ENCODE assay signal across 8 mouse cellular contexts in genomic region chrX:100738918-100739317, GRCm38 (mm10). TPM values are rescaled to one million over a fixed set of nuclear protein-coding genes. Genes with fewer than 3 reads are reported as not detected.
DNase-seq lines count a peak whose midpoint lies in the region; ATAC-seq and TF ChIP-seq lines count a peak whose summit lies in the region.

No protein-coding gene starts in this region.

- peak overlapping the region; percentile 52 for H3K4me2 ChIP-seq in forebrain, embryonic 13.5 days
- H3K4me2 ChIP-seq in heart, embryonic 15.5 days, result peak overlapping the region; percentile 63
- H3K4me2 ChIP-seq in liver, embryonic 12.5 days, result peak overlapping the region; percentile 44
- H3K4me2 ChIP-seq in myocyte (ENCODE audit: low read depth), result peak overlapping the region; percentile 77

- no peaks in the 10 kb centered on the region for H3K79me2 ChIP-seq in myocyte (ENCODE audit: control insufficient read depth, insufficient read depth)

- H3ac ChIP-seq in myocyte (ENCODE audit: control insufficient read depth, insufficient read length), result no peak overlapping the region

- TF ChIP-seq CTCF in E14TG2a.4 (conservative IDR thresholded peaks at IDR 0.05; ENCODE audit: low read length), result peak; percentile 37

- H3K36me3 ChIP-seq in E14TG2a.4 (ENCODE audit: insufficient read depth, low read length) (no peaks in the 10 kb centered on the region), myocyte (ENCODE audit: control insufficient read depth, insufficient read depth) (no peaks in the 10 kb centered on the region)
- H3K36me3 ChIP-seq in forebrain, embryonic 13.5 days (ENCODE audit: poor library complexity, severe bottlenecking), result no peaks in the 10 kb centered on the region
- no peaks in the 10 kb centered on the region for H3K36me3 ChIP-seq in heart, embryonic 15.5 days
- H3K36me3 ChIP-seq in liver, embryonic 12.5 days, result no peaks in the 10 kb centered on the region

- H3K9ac ChIP-seq in forebrain, embryonic 13.5 days, result no peak overlapping the region
- H3K9ac ChIP-seq in heart, embryonic 15.5 days, result no peak overlapping the region
- H3K9ac ChIP-seq in liver, embryonic 12.5 days, result no peak overlapping the region

- peaks cover 22% of the 10 kb centered on the region; the same call in 1 of the 2 replicates for H3K4me1 ChIP-seq in E14TG2a.4 (replicated peaks; ENCODE audit: low read depth, low read length)
- no peaks in the 10 kb centered on the region for H3K4me1 ChIP-seq in brown adipose tissue, adult 24 weeks (ENCODE audit: control insufficient read depth, insufficient read depth, insufficient read length, low read length)
- H3K4me1 ChIP-seq in forebrain, embryonic 13.5 days, result no peaks in the 10 kb centered on the region
- H3K4me1 ChIP-seq in heart, embryonic 15.5 days (replicated peaks), result no peaks in the 10 kb centered on the region
- no peaks in the 10 kb centered on the region for H3K4me1 ChIP-seq in liver, embryonic 12.5 days

- H3K27ac ChIP-seq in brown adipose tissue, adult 24 weeks (replicated peaks; ENCODE audit: low read depth, low read length), result no peak overlapping the region
- H3K27ac ChIP-seq in forebrain, embryonic 13.5 days, result no peak overlapping the region
- H3K27ac ChIP-seq in heart, embryonic 15.5 days, result no peak overlapping the region
- no peak overlapping the region for H3K27ac ChIP-seq in liver, embryonic 12.5 days

- H3K27me3 ChIP-seq in E14TG2a.4 (ENCODE audit: insufficient read depth, low read length) (peaks cover 4% of the 10 kb centered on the region), myocyte (ENCODE audit: control insufficient read depth, insufficient read depth, insufficient read length) (no peaks in the 10 kb centered on the region)
- no peaks in the 10 kb centered on the region for H3K27me3 ChIP-seq in forebrain, embryonic 13.5 days
- peaks cover 12% of the 10 kb centered on the region; the same call in 1 of the 2 replicates for H3K27me3 ChIP-seq in heart, embryonic 15.5 days
- H3K27me3 ChIP-seq in liver, embryonic 12.5 days (replicated peaks), result peaks cover 49% of the 10 kb centered on the region

- peak; percentile 85 for ATAC-seq in forebrain, embryonic 13.5 days
- ATAC-seq in heart, embryonic 15.5 days (replicated peaks; ENCODE audit: insufficient number of reproducible peaks, insufficient read depth, low FRiP score, low read depth), result no peak; the same call in 1 of the 2 replicates
- ATAC-seq in liver, embryonic 12.5 days, result no peak

- no peak for TF ChIP-seq POLR2A in myocyte (IDR thresholded peaks at IDR 0.05; ENCODE audit: insufficient read length, low read depth)

- peak; percentile 75 for DNase-seq in kidney, postnatal 10 days
- DNase-seq in thymus, postnatal 25 days, result peak; percentile 6

- 20% methylated on average over 14 of the region's 14 CpGs for WGBS in forebrain, embryonic 13.5 days
- WGBS in heart, embryonic 15.5 days, result 17% methylated on average over 14 of the region's 14 CpGs
- 14% methylated on average over 13 of the region's 14 CpGs for WGBS in liver, embryonic 12.5 days (ENCODE audit: insufficient replicate concordance)

- H3K9me3 ChIP-seq in E14TG2a.4 (ENCODE audit: low read length), result no peaks in the 10 kb centered on the region
- no peaks in the 10 kb centered on the region for H3K9me3 ChIP-seq in forebrain, embryonic 13.5 days (replicated peaks)
- H3K9me3 ChIP-seq in heart, embryonic 15.5 days (replicated peaks), result no peaks in the 10 kb centered on the region
- H3K9me3 ChIP-seq in liver, embryonic 12.5 days (replicated peaks), result no peaks in the 10 kb centered on the region

- no peak overlapping the region for H3K4me3 ChIP-seq in E14TG2a.4 (replicated peaks; ENCODE audit: low read length)
- peak overlapping the region; percentile 18; the same call in 1 of the 2 replicates for H3K4me3 ChIP-seq in brown adipose tissue, adult 24 weeks (ENCODE audit: insufficient read depth, low read depth, low read length)
- peak overlapping the region; percentile 28 for H3K4me3 ChIP-seq in forebrain, embryonic 13.5 days
- H3K4me3 ChIP-seq in heart, embryonic 15.5 days, result peak overlapping the region; percentile 40
- no peak overlapping the region for H3K4me3 ChIP-seq in liver, embryonic 12.5 days
- peak overlapping the region; percentile 22 for H3K4me3 ChIP-seq in myocyte

TF ChIP-seq in myocyte, 11 proteins besides CTCF, POLR2A, EP300 and RAD21:
- TF ChIP-seq TCF12 (IDR thresholded peaks at IDR 0.05; ENCODE audit: insufficient read depth, poor library complexity, severe bottlenecking), result no peak
- TF ChIP-seq E2F4 (IDR thresholded peaks at IDR 0.05; ENCODE audit: insufficient read depth), result no peak
- no peak for TF ChIP-seq SRF (IDR thresholded peaks at IDR 0.05; ENCODE audit: control insufficient read depth, insufficient read length, low read depth)
- no peak for TF ChIP-seq TCF3 (IDR thresholded peaks at IDR 0.05; ENCODE audit: insufficient read length, low read depth)
- no peak for TF ChIP-seq USF1 (IDR thresholded peaks at IDR 0.05; ENCODE audit: low read depth)
- no peak for TF ChIP-seq MYOD1 (IDR thresholded peaks at IDR 0.05; ENCODE audit: control insufficient read depth in 1 of 3, insufficient read length in 2 of 3, low read depth in 2 of 3)
- TF ChIP-seq CEBPB (IDR thresholded peaks at IDR 0.05; ENCODE audit: insufficient read depth, poor library complexity, severe bottlenecking), result no peak
- TF ChIP-seq POLR2AphosphoS2 (IDR thresholded peaks at IDR 0.05; ENCODE audit: insufficient read length, low read depth), result no peak
- TF ChIP-seq MAX (IDR thresholded peaks at IDR 0.05; ENCODE audit: low read depth), result no peak
- TF ChIP-seq MYOG (IDR thresholded peaks at IDR 0.05; ENCODE audit: control insufficient read depth in 1 of 3, insufficient read depth in 1 of 3, insufficient read length in 2 of 3, low read depth in 2 of 3), result no peak
- TF ChIP-seq REST (IDR thresholded peaks at IDR 0.05; ENCODE audit: insufficient read depth, insufficient read length), result no peak
TF ChIP-seq in myocyte: peak in this region for 0.

RNA-seq across cellular contexts. Expression of gene Gdpd2, which starts 9.2 kb away (rescaled TPM):
- not detected in 2 replicates for polyA plus RNA-seq in brown adipose tissue, adult 24 weeks (2012; ENCODE audit: insufficient read depth, insufficient read length, missing spikeins)
- 10.7 and 11.5 TPM in 2 replicates for polyA plus RNA-seq in forebrain, embryonic 13.5 days (2015; fragmentation: Nextera tagmentation; extraction: Ambion mirVana)
- 1.0 and 1.4 TPM in 2 replicates for polyA plus RNA-seq in heart, embryonic 15.5 days (2015; fragmentation: Nextera tagmentation; extraction: Ambion mirVana)
- 0.08 and 0.39 TPM in 2 replicates for polyA plus RNA-seq in liver, embryonic 12.5 days (2016; fragmentation: Nextera tagmentation; extraction: Ambion mirVana)
- polyA plus RNA-seq in myocyte (2012; fragmentation: generic; extraction: Trizol), result not detected

RNA-seq across cellular contexts. Expression of gene Dlg3, which starts 28.6 kb away (rescaled TPM):
- polyA plus RNA-seq in brown adipose tissue, adult 24 weeks (2012; ENCODE audit: insufficient read depth, insufficient read length, missing spikeins), result 4.6 and 8.3 TPM in 2 replicates
- polyA plus RNA-seq in forebrain, embryonic 13.5 days (2015; fragmentation: Nextera tagmentation; extraction: Ambion mirVana), result 10.4 and 14.2 TPM in 2 replicates
- 1.0 and 1.3 TPM in 2 replicates for polyA plus RNA-seq in heart, embryonic 15.5 days (2015; fragmentation: Nextera tagmentation; extraction: Ambion mirVana)
- 1.4 and 1.6 TPM in 2 replicates for polyA plus RNA-seq in liver, embryonic 12.5 days (2016; fragmentation: Nextera tagmentation; extraction: Ambion mirVana)
- 3.8 TPM for polyA plus RNA-seq in myocyte (2012; fragmentation: generic; extraction: Trizol)

Comparison
In these comparisons a context has a peak if more than half of its experiments do, and no peak if none do; other contexts are left out.
1. H3K4me3 ChIP-seq: peak in brown adipose tissue, adult 24 weeks (single experiment), forebrain, embryonic 13.5 days (single experiment), heart, embryonic 15.5 days (single experiment) and myocyte (single experiment); none in E14TG2a.4 (single experiment) and liver, embryonic 12.5 days (single experiment).
2. Peak in every context shown above with its lines, with median percentiles within 50 percentile points of each other: H3K4me2 ChIP-seq.